Mouse (Mus musculus): ENCODE data around the gene Cant1.

- no peak for TF ChIP-seq POLR2A (IDR thresholded peaks at IDR 0.05; ENCODE audit: low read depth, low read length)
- no peak for TF ChIP-seq CTCF (IDR thresholded peaks at IDR 0.05; ENCODE audit: borderline replicate concordance, insufficient read depth, low read length)
Measured at GRCm38 (mm10) chr11:118431100-118431948, 12.4 kb upstream of the Cant1 start.

Data from embryonic fibroblast, embryonic 13.5 days (primary cell).